Mouse (Mus musculus): ENCODE measurements around the gene Sap25.
"Not testable (repeated sequence)": the region's sequence is repeated elsewhere in the genome, so short reads cannot be mapped to it uniquely, and the experiment has no call there.

The Sap25 gene

DNA sequence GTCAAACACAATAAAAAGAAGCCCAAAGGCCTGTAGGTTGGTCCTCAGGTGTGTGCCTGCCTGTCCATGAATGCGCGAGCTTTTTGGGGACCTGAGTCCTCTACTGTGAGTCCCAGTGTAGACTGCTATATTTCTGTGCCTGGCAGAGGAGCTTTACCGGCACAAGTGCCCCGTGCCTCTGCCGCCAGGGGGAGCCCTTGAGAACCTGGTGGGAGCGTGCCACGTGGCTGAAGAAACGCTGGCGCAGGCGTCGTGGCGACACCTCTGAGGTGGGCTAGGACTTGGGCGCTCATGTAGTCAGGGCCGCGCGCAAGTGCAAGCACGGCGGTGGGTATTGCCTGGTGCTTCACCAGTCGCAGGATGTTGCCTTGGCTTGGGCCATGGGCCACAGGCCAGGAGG is at the start of gene Sap25:
TSS of gene Sap25 (plus strand) at position 281 of the 400 bp plus-strand sequence.
- DNase-seq (ENCODE audit: low spot score) = no peak

GRCm38 (mm10) chr5:137595921-137596320 is 45.2 kb upstream of the Sap25 start:
- no peak for DNase-seq (ENCODE audit: low spot score)

- peak; percentile 29 for DNase-seq (ENCODE audit: low spot score)
Observed at GRCm38 (mm10) chr5:137596601-137597261, 44.4 kb upstream of the Sap25 start.

DNA sequence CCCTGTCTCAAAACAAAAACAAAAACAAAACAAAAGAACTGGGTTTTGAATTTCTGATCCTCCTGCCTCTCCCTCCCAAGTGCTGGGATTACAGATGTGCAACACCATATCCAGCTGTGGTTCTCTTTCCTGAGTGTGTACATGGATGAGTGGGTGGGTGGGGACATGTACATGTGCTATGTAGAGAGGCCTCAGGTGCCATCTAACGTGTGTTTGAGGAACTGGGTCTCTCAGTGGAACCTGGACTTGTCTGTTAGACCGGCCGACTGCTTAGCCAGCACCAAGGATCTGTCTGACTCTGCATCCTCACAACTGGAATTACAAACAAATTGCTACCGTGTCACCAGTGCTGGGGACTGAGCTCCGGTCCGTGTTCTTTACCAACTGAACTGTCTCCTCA is 43.5 kb upstream of the Sap25 start:
- no peak for DNase-seq (ENCODE audit: low spot score)

GRCm38 (mm10) chr5:137598100-137598826 is 42.9 kb upstream of the Sap25 start:
- no peak for DNase-seq (ENCODE audit: low spot score)

DNA sequence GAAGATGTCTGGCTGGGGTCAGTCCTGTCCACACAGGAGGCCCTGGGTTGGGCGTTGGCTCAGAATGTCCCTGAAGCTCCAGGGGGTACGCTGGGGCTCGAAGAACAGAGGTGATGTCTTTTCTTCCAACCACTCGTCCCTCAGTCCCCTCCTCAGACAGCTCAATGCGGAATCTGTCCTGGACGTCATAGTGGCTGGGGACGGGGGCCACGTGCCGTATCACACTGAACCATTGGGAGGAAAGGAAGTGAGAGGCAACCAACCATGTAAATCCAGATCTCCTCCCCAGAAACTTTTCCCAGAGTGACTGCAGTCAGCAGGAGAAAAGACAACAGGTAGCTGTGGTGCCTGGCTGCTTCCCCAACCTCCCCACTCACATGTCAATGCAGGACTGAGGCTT is 41.5 kb upstream of the Sap25 start:
- DNase-seq (ENCODE audit: low spot score) = no peak

GRCm38 (mm10) chr5:137600281-137600618 is 40.9 kb upstream of the Sap25 start:
- no peak for DNase-seq (ENCODE audit: low spot score)

GRCm38 (mm10) chr5:137600619-137601364 is 40.3 kb upstream of the Sap25 start, which contains the start of gene Mospd3:
Gene Mospd3, minus strand, starts transcription at chr5:137601058.
- DNase-seq (ENCODE audit: low spot score) = peak; percentile 98

DNA sequence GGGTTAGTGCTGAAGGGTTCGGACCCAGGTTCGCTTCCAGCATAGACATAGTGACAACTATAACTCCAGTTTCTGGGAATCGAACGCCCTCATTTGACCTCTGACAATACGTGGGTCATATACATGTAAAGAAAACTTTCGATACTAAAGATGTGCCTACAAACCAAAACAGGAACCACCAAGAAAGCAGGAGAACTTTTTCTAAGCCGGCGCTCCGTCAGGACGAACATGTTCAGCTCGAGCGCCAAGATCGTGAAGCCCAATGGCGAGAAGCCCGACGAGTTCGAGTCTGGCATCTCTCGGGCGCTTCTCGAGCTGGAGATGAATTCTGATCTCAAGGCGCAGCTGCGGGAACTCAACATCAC is 39.8 kb upstream of the Sap25 start:
- peak; percentile 53 for DNase-seq (ENCODE audit: low spot score)

- DNase-seq (ENCODE audit: low spot score) = peak; percentile 50
Observed at GRCm38 (mm10) chr5:137607860-137608653, 33.1 kb upstream of the Sap25 start.

DNA sequence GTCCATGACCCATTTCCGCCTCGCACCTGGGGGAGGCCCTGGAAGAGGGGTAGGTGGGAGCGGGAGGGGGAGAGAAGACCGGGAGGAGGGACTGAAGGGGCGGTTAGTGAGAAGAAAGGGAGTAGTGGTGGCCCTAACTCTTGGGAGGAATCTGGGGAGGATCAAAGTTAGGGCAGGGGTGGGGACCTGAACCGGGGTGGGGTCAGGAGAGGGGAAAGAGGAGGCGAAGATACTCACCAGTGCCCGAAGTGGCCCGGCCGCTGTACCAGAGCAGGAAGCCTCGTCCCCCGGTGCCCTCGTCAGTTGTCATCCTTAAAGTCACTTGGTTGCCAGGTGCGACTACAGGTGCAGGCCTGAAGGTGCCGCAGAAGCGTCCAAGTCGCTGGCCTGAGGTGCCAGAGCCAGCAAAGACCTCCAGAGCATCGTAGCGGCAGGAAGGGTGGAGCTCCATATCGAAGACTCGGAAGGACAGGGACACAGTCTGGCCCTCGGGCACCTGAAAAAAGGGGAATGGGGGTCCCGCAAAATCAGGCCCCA is 32.4 kb upstream of the Sap25 start:
- DNase-seq (ENCODE audit: low spot score) = no peak

DNA sequence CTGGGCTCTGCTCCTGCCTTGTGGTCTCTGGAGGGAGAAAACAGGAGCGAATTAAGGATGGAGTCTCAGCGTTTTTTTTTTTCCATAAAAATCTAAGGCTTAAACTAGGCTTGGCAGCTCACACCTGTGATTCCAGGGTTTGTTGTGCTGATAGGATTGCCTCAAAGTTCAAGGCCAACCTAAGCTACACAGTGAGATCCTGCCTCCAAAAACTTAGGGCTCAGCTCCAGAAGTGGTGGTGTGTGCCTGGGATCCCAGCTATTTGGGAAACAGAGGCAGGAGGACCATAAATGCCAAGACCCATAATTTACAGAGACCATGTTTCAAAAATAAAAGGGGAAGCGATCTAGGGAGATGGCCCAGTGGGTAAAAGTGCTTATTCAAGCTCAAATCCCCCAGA is 31.8 kb upstream of the Sap25 start:
- DNase-seq (ENCODE audit: low spot score) = no peak

GRCm38 (mm10) chr5:137610056-137610455 is 31.1 kb upstream of the Sap25 start:
- no peak for DNase-seq (ENCODE audit: low spot score)

GRCm38 (mm10) chr5:137610548-137611244 is 30.4 kb upstream of the Sap25 start:
- peak; percentile 89 for DNase-seq (ENCODE audit: low spot score)

GRCm38 (mm10) chr5:137611245-137611602 is 29.9 kb upstream of the Sap25 start:
- peak; percentile 82 for DNase-seq (ENCODE audit: low spot score)

- no peak for DNase-seq (ENCODE audit: low spot score)
Observed at GRCm38 (mm10) chr5:137613076-137613475, 28.1 kb upstream of the Sap25 start.

DNA sequence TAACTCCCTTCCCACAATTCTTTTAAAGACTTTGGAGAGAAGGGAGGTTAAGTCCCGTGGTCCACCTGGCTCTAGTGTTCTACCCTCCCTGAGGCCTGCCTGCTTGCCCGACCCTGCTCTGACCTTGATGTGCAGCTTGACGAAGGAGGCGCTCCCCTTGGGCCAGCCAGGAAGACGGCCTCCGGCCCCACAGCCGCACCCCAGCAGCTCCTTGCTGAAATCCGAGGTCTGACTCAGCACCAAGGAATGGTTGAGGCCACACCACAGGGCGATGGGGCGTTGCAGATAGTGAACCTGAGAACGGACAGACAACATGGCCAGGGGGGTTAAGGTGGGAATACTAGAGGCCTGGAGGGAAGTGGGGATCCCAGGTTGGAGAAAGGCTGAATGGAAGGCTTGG is 27.6 kb upstream of the Sap25 start, which contains the start of gene Pcolce:
TSS of gene Pcolce (minus strand) at position 235 of the 400 bp plus-strand sequence.
- no peak for DNase-seq (ENCODE audit: low spot score)

DNA sequence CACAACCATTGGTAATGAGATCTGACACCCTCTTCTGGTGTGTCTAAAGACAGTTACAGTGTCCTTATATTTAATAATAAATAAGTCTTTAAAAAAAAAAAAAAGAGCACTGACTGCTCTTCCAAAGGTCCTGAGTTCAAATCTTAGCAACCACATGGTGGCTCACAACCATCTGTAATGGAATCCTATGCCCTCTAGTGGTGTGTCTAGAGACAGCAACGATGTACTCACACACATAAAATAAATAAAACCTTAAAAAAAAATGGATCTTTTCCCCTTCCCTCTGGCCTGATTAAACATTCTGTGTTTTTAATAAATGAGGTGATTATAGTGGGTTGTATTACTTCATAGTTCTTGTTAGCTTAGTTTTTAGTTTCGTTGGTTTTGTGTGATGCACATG is 26.2 kb upstream of the Sap25 start:
- not testable (repeated sequence) for DNase-seq (ENCODE audit: low spot score)

GRCm38 (mm10) chr5:137615347-137615746 is 25.8 kb upstream of the Sap25 start:
- no peak for DNase-seq (ENCODE audit: low spot score)

GRCm38 (mm10) chr5:137623937-137624530 is 17.1 kb upstream of the Sap25 start:
- DNase-seq (ENCODE audit: low spot score) = no peak

- DNase-seq (ENCODE audit: low spot score) = no peak
Observed at GRCm38 (mm10) chr5:137627991-137628390, 13.1 kb upstream of the Sap25 start.

All from embryo, embryonic 10 days (tissue).